Mouse (Mus musculus): ENCODE data around the gene Tpk1. TPM values are rescaled to one million over a fixed set of nuclear protein-coding genes. Genes with fewer than 3 reads are reported as not detected.
"Not testable (repeated sequence)": the region's sequence is repeated elsewhere in the genome, so short reads cannot be mapped to it uniquely, and the experiment has no call there.

Gene Tpk1
- polyA plus RNA-seq, 1 experiment from 2014 or later = 4.7 TPM

- no peak for DNase-seq (ENCODE audit: low spot score)
- Histone ChIP-seq H3K4me3 (no peak overlapping the region), H3K27ac (replicated peaks) (no peak overlapping the region), H3K9me3 (replicated peaks) (no peaks in the 10 kb centered on the region), H3K27me3 (ENCODE audit: low read depth, poor library complexity, severe bottlenecking) (no peaks in the 10 kb centered on the region), H3K4me1 (no peaks in the 10 kb centered on the region), H3K36me3 (no peaks in the 10 kb centered on the region)
- WGBS = 91% methylated on average over 2 of the region's 2 CpGs
Measured at GRCm38 (mm10) chr6:43537252-43537870, 128.7 kb downstream of the Tpk1 start.

DNA sequence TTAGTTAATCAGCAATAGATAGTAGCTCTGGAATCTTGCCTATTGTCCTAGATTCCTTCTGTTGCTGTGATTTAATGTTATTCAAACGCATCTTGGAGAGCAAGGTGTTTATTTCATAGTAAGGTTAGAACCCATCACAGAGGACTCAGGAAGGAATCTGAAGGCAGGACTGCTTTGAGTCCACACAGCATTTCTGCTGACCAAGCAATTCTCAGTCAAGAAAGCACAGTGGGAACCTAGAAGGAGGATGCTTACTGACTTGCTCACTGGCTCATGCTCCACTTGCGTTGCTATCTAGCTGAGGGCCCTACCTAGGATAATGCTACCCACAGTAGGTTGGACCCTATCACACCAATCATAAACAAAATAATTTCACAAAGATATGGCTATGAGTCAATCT is 130.6 kb downstream of the Tpk1 start:
- Histone ChIP-seq H3K27me3 (ENCODE audit: low read depth, poor library complexity, severe bottlenecking) (no peaks in the 10 kb centered on the region), H3K27ac (replicated peaks) (no peak overlapping the region), H3K9me3 (replicated peaks) (no peaks in the 10 kb centered on the region), H3K36me3 (no peaks in the 10 kb centered on the region), H3K4me1 (no peaks in the 10 kb centered on the region), H3K4me3 (no peak overlapping the region)
- no peak for DNase-seq (ENCODE audit: low spot score)
- WGBS = 92% methylated on average over 2 of the region's 2 CpGs

GRCm38 (mm10) chr6:43533323-43533722 is 132.8 kb downstream of the Tpk1 start:
- H3K4me3 ChIP-seq = no peak overlapping the region
- H3K27me3 ChIP-seq (ENCODE audit: low read depth, poor library complexity, severe bottlenecking) = no peaks in the 10 kb centered on the region
- H3K36me3 ChIP-seq = no peaks in the 10 kb centered on the region
- H3K4me1 ChIP-seq = no peaks in the 10 kb centered on the region
- H3K9me3 ChIP-seq (replicated peaks) = no peaks in the 10 kb centered on the region
- no peak overlapping the region for H3K27ac ChIP-seq (replicated peaks)
- no peak for DNase-seq (ENCODE audit: low spot score)

GRCm38 (mm10) chr6:43532822-43533221 is 133.3 kb downstream of the Tpk1 start:
- H3K4me1 ChIP-seq = no peaks in the 10 kb centered on the region
- H3K4me3 ChIP-seq = no peak overlapping the region
- WGBS = 88% methylated on average over 3 of the region's 3 CpGs
- no peak for DNase-seq (ENCODE audit: low spot score)
- no peaks in the 10 kb centered on the region for H3K36me3 ChIP-seq
- H3K27ac ChIP-seq (replicated peaks) = no peak overlapping the region
- no peaks in the 10 kb centered on the region for H3K9me3 ChIP-seq (replicated peaks)
- no peaks in the 10 kb centered on the region for H3K27me3 ChIP-seq (ENCODE audit: low read depth, poor library complexity, severe bottlenecking)

DNA sequence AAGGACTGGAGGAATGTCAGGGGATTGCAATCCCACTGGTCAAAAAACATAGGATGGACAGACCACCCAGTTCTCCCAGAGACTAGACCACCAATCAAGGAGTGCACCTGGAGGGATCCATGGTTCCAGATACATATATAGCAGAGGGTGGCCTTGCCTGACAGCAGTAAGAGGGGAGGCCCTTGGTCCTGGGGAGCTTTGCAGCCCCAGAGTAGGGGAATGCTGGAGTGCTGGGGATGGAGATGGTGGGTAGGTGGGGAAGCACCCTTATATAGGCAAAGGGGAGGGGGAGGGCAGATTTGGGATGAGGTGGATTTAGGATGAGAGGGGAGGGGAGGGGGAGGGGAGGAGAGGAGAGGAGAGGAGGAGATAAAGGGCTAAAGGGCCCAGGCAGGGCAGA is 134.1 kb downstream of the Tpk1 start:
- Histone ChIP-seq H3K4me3 (no peak overlapping the region), H3K27ac (replicated peaks) (no peak overlapping the region), H3K4me1 (no peaks in the 10 kb centered on the region), H3K36me3 (no peaks in the 10 kb centered on the region), H3K27me3 (ENCODE audit: low read depth, poor library complexity, severe bottlenecking) (no peaks in the 10 kb centered on the region), H3K9me3 (replicated peaks) (no peaks in the 10 kb centered on the region)
- no peak for DNase-seq (ENCODE audit: low spot score)

- Histone ChIP-seq H3K36me3 (no peaks in the 10 kb centered on the region), H3K4me1 (no peaks in the 10 kb centered on the region), H3K27me3 (ENCODE audit: low read depth, poor library complexity, severe bottlenecking) (no peaks in the 10 kb centered on the region), H3K27ac (replicated peaks) (no peak overlapping the region), H3K4me3 (no peak overlapping the region), H3K9me3 (replicated peaks) (no peaks in the 10 kb centered on the region)
- WGBS = 92% methylated on average over 3 of the region's 3 CpGs
- no peak for DNase-seq (ENCODE audit: low spot score)
Measured at GRCm38 (mm10) chr6:43528996-43529395, 137.1 kb downstream of the Tpk1 start.

DNA sequence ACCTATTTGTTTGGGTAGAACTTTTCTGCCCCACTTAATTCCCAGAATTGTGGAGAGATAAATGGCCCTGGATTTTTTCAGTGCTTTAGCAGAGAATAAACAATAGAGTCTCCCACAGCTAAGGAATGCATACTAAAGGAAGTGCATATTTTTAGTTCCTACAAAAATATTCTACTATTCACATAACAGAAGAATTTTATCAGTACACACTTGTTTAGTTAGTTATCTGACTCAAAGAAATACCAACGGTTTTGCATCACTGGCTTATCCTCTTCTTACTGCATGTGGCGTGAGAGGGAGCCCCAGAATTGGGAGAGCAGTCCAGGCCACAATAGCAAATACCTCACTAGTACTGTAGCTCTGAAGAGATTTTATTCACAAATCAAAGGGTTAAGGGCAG is 141.1 kb downstream of the Tpk1 start:
- 73% methylated on average over 2 of the region's 2 CpGs for WGBS
- H3K36me3 ChIP-seq = no peaks in the 10 kb centered on the region
- H3K27me3 ChIP-seq (ENCODE audit: low read depth, poor library complexity, severe bottlenecking) = no peaks in the 10 kb centered on the region
- no peak overlapping the region for H3K4me3 ChIP-seq
- peaks cover 9% of the 10 kb centered on the region; the same call in 1 of the 2 replicates for H3K4me1 ChIP-seq
- DNase-seq (ENCODE audit: low spot score) = no peak
- no peak overlapping the region for H3K27ac ChIP-seq (replicated peaks)
- no peaks in the 10 kb centered on the region for H3K9me3 ChIP-seq (replicated peaks)

DNA sequence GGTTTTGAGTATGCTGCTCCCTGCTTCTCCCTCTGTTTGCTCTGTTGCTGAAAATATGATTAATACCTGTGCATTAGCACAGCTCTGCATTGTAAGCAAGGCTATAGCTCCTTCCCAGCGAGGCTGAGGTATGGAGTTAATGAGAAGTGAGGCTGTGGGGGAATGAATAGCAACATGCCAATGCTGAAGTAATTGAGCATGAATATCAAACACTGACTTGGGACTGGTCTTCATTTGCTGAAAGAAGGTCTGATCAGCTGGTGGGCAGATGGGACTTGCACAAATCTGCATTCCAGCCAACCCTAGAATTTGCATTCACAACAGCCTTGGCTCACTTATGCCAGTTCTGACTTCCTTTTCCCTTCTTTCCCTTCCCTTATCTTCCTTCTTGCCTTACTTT is 144.0 kb downstream of the Tpk1 start:
- 56% methylated on average over 1 of the region's 1 CpGs for WGBS
- H3K4me3 ChIP-seq = no peak overlapping the region
- H3K27ac ChIP-seq (replicated peaks) = no peak overlapping the region
- H3K9me3 ChIP-seq (replicated peaks) = no peaks in the 10 kb centered on the region
- no peaks in the 10 kb centered on the region for H3K27me3 ChIP-seq (ENCODE audit: low read depth, poor library complexity, severe bottlenecking)
- peaks cover 9% of the 10 kb centered on the region; the same call in 1 of the 2 replicates for H3K4me1 ChIP-seq
- DNase-seq (ENCODE audit: low spot score) = no peak
- H3K36me3 ChIP-seq = no peaks in the 10 kb centered on the region

- 41% methylated on average over 2 of the region's 2 CpGs for WGBS
- peaks cover 9% of the 10 kb centered on the region; the same call in 1 of the 2 replicates for H3K4me1 ChIP-seq
- no peak overlapping the region for H3K4me3 ChIP-seq
- no peaks in the 10 kb centered on the region for H3K36me3 ChIP-seq
- H3K27ac ChIP-seq (replicated peaks) = no peak overlapping the region
- DNase-seq (ENCODE audit: low spot score) = no peak
- H3K27me3 ChIP-seq (ENCODE audit: low read depth, poor library complexity, severe bottlenecking) = no peaks in the 10 kb centered on the region
- H3K9me3 ChIP-seq (replicated peaks) = no peaks in the 10 kb centered on the region
Measured at GRCm38 (mm10) chr6:43520218-43520617, 145.9 kb downstream of the Tpk1 start.

- Histone ChIP-seq H3K4me3 (no peak overlapping the region), H3K4me1 (peaks cover 9% of the 10 kb centered on the region; the same call in 1 of the 2 replicates), H3K27ac (replicated peaks) (no peak overlapping the region), H3K9me3 (replicated peaks) (no peaks in the 10 kb centered on the region), H3K36me3 (no peaks in the 10 kb centered on the region), H3K27me3 (ENCODE audit: low read depth, poor library complexity, severe bottlenecking) (no peaks in the 10 kb centered on the region)
- no peak for DNase-seq (ENCODE audit: low spot score)
Measured at GRCm38 (mm10) chr6:43518378-43518777, 147.7 kb downstream of the Tpk1 start.

DNA sequence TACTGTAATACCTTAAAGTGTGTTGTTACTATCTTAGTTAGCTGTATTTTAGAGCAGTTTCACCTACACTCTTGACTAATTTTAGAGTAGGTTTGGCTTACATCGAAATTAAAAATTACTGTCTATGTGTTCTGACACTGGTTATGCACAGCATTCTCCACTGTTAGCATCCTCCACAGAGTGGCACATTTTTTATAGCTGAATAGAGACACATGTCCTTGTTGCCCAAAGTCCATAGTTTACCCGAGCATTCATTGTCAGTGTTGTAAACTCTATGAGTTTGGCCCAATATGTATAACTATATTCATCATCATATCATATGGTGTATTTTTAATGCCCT is 148.8 kb downstream of the Tpk1 start:
- Histone ChIP-seq H3K9me3 (replicated peaks) (no peaks in the 10 kb centered on the region), H3K27me3 (ENCODE audit: low read depth, poor library complexity, severe bottlenecking) (no peaks in the 10 kb centered on the region), H3K36me3 (no peaks in the 10 kb centered on the region), H3K27ac (replicated peaks) (no peak overlapping the region), H3K4me1 (peaks cover 8% of the 10 kb centered on the region; the same call in 1 of the 2 replicates), H3K4me3 (no peak overlapping the region)
- WGBS = 93% methylated on average over 2 of the region's 2 CpGs
- no peak for DNase-seq (ENCODE audit: low spot score)

DNA sequence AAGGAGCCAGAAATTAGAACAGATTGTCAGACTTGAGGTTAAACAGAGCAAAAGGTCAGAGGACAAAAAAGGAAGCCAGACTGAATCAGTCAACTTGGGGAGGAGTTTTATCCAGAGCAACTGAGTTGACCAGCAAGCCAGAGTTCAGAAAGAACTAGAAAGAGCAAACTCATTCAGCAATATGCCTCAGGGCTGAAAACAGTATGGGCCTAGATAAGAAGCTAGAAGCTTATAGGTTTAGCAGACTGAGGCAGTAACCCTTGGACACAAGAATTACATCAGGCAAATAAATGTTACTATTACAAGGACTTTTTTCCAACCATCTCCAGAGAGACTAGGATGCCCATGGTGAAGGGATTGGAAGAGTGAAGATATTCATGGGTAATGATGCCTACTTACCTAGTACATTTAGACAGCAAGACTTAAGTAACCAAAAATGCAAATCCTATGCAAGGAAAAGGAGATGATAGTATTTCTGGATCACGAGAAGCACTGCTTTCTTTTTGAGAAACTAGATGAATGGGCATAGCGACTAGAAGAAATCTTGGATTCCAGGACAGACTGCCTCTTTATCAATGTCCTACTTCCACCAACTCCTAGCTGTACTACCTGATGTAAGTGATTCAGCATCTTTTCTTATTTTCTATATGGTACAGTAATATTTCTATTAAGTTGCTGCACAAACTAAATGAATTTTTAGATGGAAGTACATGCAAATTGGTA is 149.3 kb downstream of the Tpk1 start:
- WGBS = 93% methylated on average over 2 of the region's 2 CpGs
- no peak for DNase-seq (ENCODE audit: low spot score)
- no peak overlapping the region for H3K27ac ChIP-seq (replicated peaks)
- H3K27me3 ChIP-seq (ENCODE audit: low read depth, poor library complexity, severe bottlenecking) = no peaks in the 10 kb centered on the region
- no peaks in the 10 kb centered on the region for H3K36me3 ChIP-seq
- H3K4me1 ChIP-seq = peaks cover 4% of the 10 kb centered on the region; the same call in 1 of the 2 replicates
- no peaks in the 10 kb centered on the region for H3K9me3 ChIP-seq (replicated peaks)
- H3K4me3 ChIP-seq = no peak overlapping the region

DNA sequence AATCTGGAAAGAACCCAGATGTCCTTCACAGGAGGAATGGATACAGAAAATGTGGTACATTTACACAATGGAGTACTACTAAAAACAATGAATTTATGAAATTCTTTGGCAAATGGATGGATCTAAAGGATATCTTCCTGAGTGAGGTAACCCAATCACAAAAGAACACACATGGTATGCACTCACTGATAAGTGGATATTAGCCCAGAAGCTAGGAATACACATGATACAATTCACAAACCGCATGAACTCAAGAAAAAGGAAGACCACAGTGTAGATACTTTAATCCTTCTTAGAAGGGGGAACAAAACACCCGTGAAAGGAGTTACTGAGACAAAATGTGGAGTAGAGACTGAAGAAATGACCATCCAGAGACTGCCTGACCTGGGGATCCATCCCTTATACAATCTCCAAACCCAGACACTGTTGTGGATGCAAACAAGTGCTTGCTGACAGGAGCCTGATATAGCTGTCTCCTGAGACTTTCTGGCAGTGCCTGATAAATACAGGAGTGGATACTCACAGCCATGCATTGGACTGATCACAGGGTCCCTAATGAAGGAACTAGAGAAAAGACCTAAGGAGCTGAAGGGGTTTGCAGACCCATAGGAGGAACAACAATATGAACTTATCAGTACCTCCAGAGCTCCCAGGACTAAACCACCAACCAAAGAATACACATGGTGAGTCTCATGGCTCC is 159.2 kb downstream of the Tpk1 start:
- WGBS = 84% methylated on average over 2 of the region's 2 CpGs
- H3K36me3 ChIP-seq; H3K9me3 ChIP-seq (replicated peaks); H3K27ac ChIP-seq (replicated peaks); DNase-seq (ENCODE audit: low spot score); H3K4me3 ChIP-seq; H3K27me3 ChIP-seq (ENCODE audit: low read depth, poor library complexity, severe bottlenecking); H3K4me1 ChIP-seq: not testable (repeated sequence)

Data from midbrain, embryonic 10.5 days (tissue).